Mouse (Mus musculus) intestine, embryonic 16.5 days (tissue): ENCODE data around the gene Tnnc1. TPM values are rescaled to one million over a fixed set of nuclear protein-coding genes. Genes with fewer than 3 reads are reported as not detected.

Source experiments
- ATAC-seq: fragments of 200-750 bp; cut with Nextera tagmentation; 2 replicates; pipeline ENCODE4 v1.8.0; 2017; ENCODE audit warnings: moderate TSS enrichment, moderate library complexity
- H3K27ac ChIP-seq: fragments of 300-500 bp; sonication (generic); 2 replicates; pipeline ENCODE4 v1.5.1; 2014; ENCODE audit warnings: mild to moderate bottlenecking, low read length
- H3K27me3 ChIP-seq: fragments of 300-500 bp; sonication (generic); replicated peaks from 2 replicates; pipeline ENCODE4 v1.6.1; 2014; ENCODE audit warnings: low read length, control low read depth, mixed read lengths; ENCODE audit not compliant: control insufficient read depth, insufficient read depth
- H3K36me3 ChIP-seq: fragments of 300-500 bp; sonication (generic); 2 replicates; pipeline ENCODE4 v1.6.1; 2014; ENCODE audit warnings: low read length, control low read depth; ENCODE audit not compliant: control insufficient read depth, insufficient read depth
- H3K4me1 ChIP-seq: fragments of 300-500 bp; sonication (generic); 2 replicates; pipeline ENCODE4 v1.6.1; 2014; ENCODE audit warnings: low read length, control low read depth, mixed read lengths; ENCODE audit not compliant: control insufficient read depth, insufficient read depth
- H3K4me2 ChIP-seq: fragments of 300-500 bp; sonication (generic); 2 replicates; pipeline ENCODE4 v1.6.1; 2014; ENCODE audit warnings: low read depth, low read length, control low read depth
- H3K4me3 ChIP-seq: fragments of 300-500 bp; sonication (generic); 2 replicates; pipeline ENCODE4 v1.5.1; 2014; ENCODE audit warnings: mild to moderate bottlenecking, low read length
- H3K9ac ChIP-seq: fragments of 300-500 bp; sonication (generic); 2 replicates; pipeline ENCODE4 v1.6.1; 2014; ENCODE audit warnings: low read depth, low read length
- H3K9me3 ChIP-seq: fragments of 300-500 bp; sonication (generic); 2 replicates; pipeline ENCODE4 v1.6.1; 2016; ENCODE audit warnings: low read length, control low read depth; ENCODE audit not compliant: control insufficient read depth
- WGBS: fragments of 180-500 bp; shearing (Covaris S2); extraction: QIAGEN DNeasy Blood & Tissue Kit; methylation state at CpG from one replicate; pipeline ENCODE4 v1.1.7; 2014; 5-methylcytosine and 5-hydroxymethylcytosine counted together
- polyA plus RNA-seq: library from polyadenylated mRNA; unstranded; fragments of >200 nt; fragmentation: Nextera tagmentation; extraction: Ambion mirVana; gene quantifications from 2 replicates; pipeline ENCODE4 v1.2.1, GENCODE M21; 2015

Gene Tnnc1
- polyA plus RNA-seq, 1 experiment from 2014 or later: 3.7 TPM

- peaks cover 14% of the 10 kb centered on the region for H3K36me3 ChIP-seq
- 77% methylated on average over 7 of the region's 7 CpGs for WGBS
Measured at GRCm38 (mm10) chr14:31193791-31194190, 14.3 kb upstream of the Tnnc1 start.

GRCm38 (mm10) chr14:31194441-31194840, 13.7 kb upstream of the Tnnc1 start:
- Histone ChIP-seq H3K9ac (no peak overlapping the region), H3K27me3 (no peaks in the 10 kb centered on the region), H3K4me3 (no peak overlapping the region), H3K4me1 (peaks cover 4% of the 10 kb centered on the region; the same call in 1 of the 2 replicates), H3K27ac (no peak overlapping the region), H3K4me2 (no peak overlapping the region), H3K9me3 (no peaks in the 10 kb centered on the region), H3K36me3 (peaks cover 14% of the 10 kb centered on the region)
- WGBS: 85% methylated on average over 2 of the region's 2 CpGs
- no peak for ATAC-seq

More at GRCm38 (mm10) chr14:31193791-31194190, 14.3 kb upstream of the Tnnc1 start:
- Histone ChIP-seq H3K9ac (no peak overlapping the region), H3K4me3 (no peak overlapping the region), H3K27me3 (no peaks in the 10 kb centered on the region), H3K4me1 (peaks cover 4% of the 10 kb centered on the region; the same call in 1 of the 2 replicates), H3K27ac (no peak overlapping the region), H3K4me2 (no peak overlapping the region), H3K9me3 (no peaks in the 10 kb centered on the region)
- ATAC-seq: no peak

GRCm38 (mm10) chr14:31194891-31195513, 13.1 kb upstream of the Tnnc1 start:
- Histone ChIP-seq H3K4me3 (no peak overlapping the region), H3K4me1 (peaks cover 4% of the 10 kb centered on the region; the same call in 1 of the 2 replicates), H3K27me3 (no peaks in the 10 kb centered on the region), H3K4me2 (no peak overlapping the region), H3K27ac (peak overlapping the region; percentile 27; the same call in 1 of the 2 replicates), H3K9ac (no peak overlapping the region), H3K36me3 (peaks cover 15% of the 10 kb centered on the region), H3K9me3 (no peaks in the 10 kb centered on the region)
- ATAC-seq: no peak
- WGBS: 63% methylated on average over 14 of the region's 14 CpGs

- Histone ChIP-seq H3K27me3 (no peaks in the 10 kb centered on the region), H3K4me1 (peaks cover 4% of the 10 kb centered on the region; the same call in 1 of the 2 replicates), H3K4me2 (no peak overlapping the region), H3K9me3 (no peaks in the 10 kb centered on the region), H3K4me3 (no peak overlapping the region), H3K27ac (no peak overlapping the region; the same call in 1 of the 2 replicates), H3K36me3 (peaks cover 15% of the 10 kb centered on the region), H3K9ac (no peak overlapping the region)
- 93% methylated on average over 4 of the region's 4 CpGs for WGBS
- ATAC-seq: no peak
Measured at GRCm38 (mm10) chr14:31195521-31195920, 12.6 kb upstream of the Tnnc1 start.

GRCm38 (mm10) chr14:31195968-31196367, 12.1 kb upstream of the Tnnc1 start:
- Histone ChIP-seq H3K4me3 (no peak overlapping the region), H3K27me3 (no peaks in the 10 kb centered on the region), H3K4me1 (peaks cover 4% of the 10 kb centered on the region; the same call in 1 of the 2 replicates), H3K9me3 (no peaks in the 10 kb centered on the region), H3K9ac (no peak overlapping the region), H3K36me3 (peaks cover 15% of the 10 kb centered on the region), H3K27ac (no peak overlapping the region), H3K4me2 (no peak overlapping the region)
- 0 out of 2 replicates have a peak, but pooled peaks have one; percentile 32 for ATAC-seq

GRCm38 (mm10) chr14:31197547-31198516, 10.3 kb upstream of the Tnnc1 start:
- H3K9ac ChIP-seq: no peak overlapping the region
- no peak overlapping the region for H3K4me3 ChIP-seq
- 72% methylated on average over 16 of the region's 16 CpGs for WGBS
- peaks cover 7% of the 10 kb centered on the region; the same call in 1 of the 2 replicates for H3K4me1 ChIP-seq
- 0 out of 2 replicates have a peak overlapping the region, but pooled peaks have one; percentile 33 for H3K27ac ChIP-seq
- H3K4me2 ChIP-seq: no peak overlapping the region
- peaks cover 17% of the 10 kb centered on the region for H3K36me3 ChIP-seq
- ATAC-seq: peak; percentile 35; the same call in 1 of the 2 replicates
- H3K9me3 ChIP-seq: no peaks in the 10 kb centered on the region
- no peaks in the 10 kb centered on the region for H3K27me3 ChIP-seq

GRCm38 (mm10) chr14:31199599-31199998, 8.5 kb upstream of the Tnnc1 start:
- Histone ChIP-seq H3K36me3 (peaks cover 19% of the 10 kb centered on the region), H3K4me2 (no peak overlapping the region), H3K27me3 (no peaks in the 10 kb centered on the region), H3K4me3 (no peak overlapping the region), H3K9me3 (no peaks in the 10 kb centered on the region), H3K9ac (no peak overlapping the region), H3K27ac (no peak overlapping the region; the same call in 1 of the 2 replicates), H3K4me1 (peaks cover 10% of the 10 kb centered on the region)
- ATAC-seq: no peak
- WGBS: 94% methylated on average over 7 of the region's 7 CpGs

GRCm38 (mm10) chr14:31200038-31200437, 8.1 kb upstream of the Tnnc1 start:
- H3K27ac ChIP-seq: no peak overlapping the region
- H3K4me2 ChIP-seq: no peak overlapping the region
- H3K36me3 ChIP-seq: peaks cover 19% of the 10 kb centered on the region
- H3K4me1 ChIP-seq: peaks cover 12% of the 10 kb centered on the region
- H3K9ac ChIP-seq: no peak overlapping the region
- peak; percentile 39 for ATAC-seq
- no peak overlapping the region for H3K4me3 ChIP-seq
- no peaks in the 10 kb centered on the region for H3K27me3 ChIP-seq
- WGBS: 63% methylated on average over 3 of the region's 3 CpGs
- no peaks in the 10 kb centered on the region for H3K9me3 ChIP-seq

GRCm38 (mm10) chr14:31204844-31205243, 3.3 kb upstream of the Tnnc1 start:
- peaks cover 14% of the 10 kb centered on the region for H3K36me3 ChIP-seq
- H3K4me1 ChIP-seq: peaks cover 16% of the 10 kb centered on the region
- peak overlapping the region; percentile 94 for H3K27ac ChIP-seq
- peak overlapping the region; percentile 85 for H3K4me2 ChIP-seq
- 51% methylated on average over 4 of the region's 4 CpGs for WGBS
- no peaks in the 10 kb centered on the region for H3K27me3 ChIP-seq
- peak overlapping the region; percentile 98 for H3K9ac ChIP-seq
- peak overlapping the region; percentile 84 for H3K4me3 ChIP-seq
- no peaks in the 10 kb centered on the region for H3K9me3 ChIP-seq
- no peak for ATAC-seq
